ENCODE assay signal across 8 mouse cellular contexts in the genomic region with DNA sequence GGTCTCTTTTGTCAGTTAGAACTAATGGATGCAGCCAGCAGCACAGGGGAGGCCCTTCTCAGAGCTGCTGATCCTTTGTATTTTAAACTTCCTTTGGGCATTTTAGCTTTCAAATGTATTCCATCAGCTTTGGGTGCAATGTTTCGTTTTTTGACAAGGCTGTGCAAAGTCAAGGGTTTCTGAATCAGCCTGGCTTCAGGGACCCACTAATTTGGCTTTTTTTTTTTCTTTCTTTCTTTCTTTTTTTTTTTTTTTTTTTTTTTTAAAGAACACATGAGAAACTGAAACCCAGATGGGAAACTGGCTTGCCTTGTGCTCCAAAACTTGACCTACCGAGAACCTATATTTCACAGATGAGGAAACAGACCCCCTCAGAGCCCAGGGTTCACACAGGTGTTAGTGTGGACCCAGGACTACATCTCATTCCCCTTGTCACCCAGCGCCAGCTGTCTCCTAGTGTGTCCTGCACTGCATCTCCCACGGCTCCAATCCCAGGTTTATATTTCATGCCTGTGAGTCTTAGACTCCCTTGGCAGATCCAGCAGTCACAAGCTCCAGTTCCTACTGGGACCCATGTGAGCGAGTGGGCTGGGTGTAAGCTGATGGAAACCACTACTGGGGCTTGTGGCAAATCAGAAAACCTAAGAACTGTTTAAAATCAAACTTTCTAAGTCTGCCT. TPM values are rescaled to one million over a fixed set of nuclear protein-coding genes. Genes with fewer than 3 reads are reported as not detected.
DNase-seq lines count a peak whose midpoint lies in the region; ATAC-seq and TF ChIP-seq lines count a peak whose summit lies in the region.

No protein-coding gene starts in this region.

- 32% methylated on average over 5 of the region's 5 CpGs for WGBS in forebrain, embryonic 11.5 days
- WGBS in forebrain, embryonic 15.5 days = 35% methylated on average over 5 of the region's 5 CpGs
- WGBS in limb, embryonic 13.5 days = 16% methylated on average over 5 of the region's 5 CpGs

- H3K4me1 ChIP-seq in forebrain, embryonic 11.5 days (replicated peaks; ENCODE audit: control insufficient read depth, insufficient read depth, low read length) = no peaks in the 10 kb centered on the region
- peaks cover 10% of the 10 kb centered on the region; the same call in 1 of the 2 replicates for H3K4me1 ChIP-seq in forebrain, embryonic 15.5 days
- peaks cover 25% of the 10 kb centered on the region for H3K4me1 ChIP-seq in limb, embryonic 13.5 days

- H3K4me3 ChIP-seq in forebrain, embryonic 11.5 days (ENCODE audit: low read depth, low read length) = no peak overlapping the region
- H3K4me3 ChIP-seq in forebrain, embryonic 15.5 days = no peak overlapping the region
- no peak overlapping the region for H3K4me3 ChIP-seq in C2C12 (ENCODE audit: insufficient read depth, poor library complexity, severe bottlenecking)
- no peak overlapping the region; the same call in 1 of the 2 replicates for H3K4me3 ChIP-seq in limb, embryonic 13.5 days

- no peak for ATAC-seq in forebrain, embryonic 11.5 days (replicated peaks; ENCODE audit: low FRiP score)
- ATAC-seq in forebrain, embryonic 15.5 days (replicated peaks) = no peak
- ATAC-seq in limb, embryonic 13.5 days (ENCODE audit: low FRiP score, low read depth) = peak; percentile 86

- no peak overlapping the region for H3K9ac ChIP-seq in forebrain, embryonic 11.5 days (ENCODE audit: low read length)
- no peak overlapping the region for H3K9ac ChIP-seq in forebrain, embryonic 15.5 days (replicated peaks)
- H3K9ac ChIP-seq in limb, embryonic 13.5 days = no peak overlapping the region

- no peaks in the 10 kb centered on the region for H3K79me3 ChIP-seq in C2C12 (ENCODE audit: low read depth)

- H3K27ac ChIP-seq in forebrain, embryonic 11.5 days (ENCODE audit: low read depth, low read length) = no peak overlapping the region
- H3K27ac ChIP-seq in forebrain, embryonic 15.5 days (replicated peaks) = no peak overlapping the region
- peak overlapping the region; percentile 71 for H3K27ac ChIP-seq in limb, embryonic 13.5 days

- H3K79me2 ChIP-seq in C2C12 (ENCODE audit: control insufficient read depth, insufficient read depth) = no peaks in the 10 kb centered on the region

- no peak overlapping the region for H3K4me2 ChIP-seq in forebrain, embryonic 11.5 days (ENCODE audit: low read depth, low read length, severe bottlenecking)
- H3K4me2 ChIP-seq in forebrain, embryonic 15.5 days (replicated peaks) = no peak overlapping the region
- H3K4me2 ChIP-seq in limb, embryonic 13.5 days (replicated peaks) = peak overlapping the region; percentile 47

- no peaks in the 10 kb centered on the region for H3K27me3 ChIP-seq in forebrain, embryonic 11.5 days (ENCODE audit: control insufficient read depth, insufficient read depth, low read length)
- H3K27me3 ChIP-seq in forebrain, embryonic 15.5 days = no peaks in the 10 kb centered on the region
- H3K27me3 ChIP-seq in C2C12 (ENCODE audit: control insufficient read depth, insufficient read depth, insufficient read length) = no peaks in the 10 kb centered on the region
- no peaks in the 10 kb centered on the region for H3K27me3 ChIP-seq in limb, embryonic 13.5 days

- peak; percentile 52 for DNase-seq in forebrain, embryonic 11.5 days (ENCODE audit: low spot score)
- DNase-seq in forelimb bud, embryonic 11.5 days (ENCODE audit: low read depth, low spot score) = peak; percentile 85
- DNase-seq in frontal cortex, postnatal 25 days (ENCODE audit: low spot score in 2 of 2) = no peak
- no peak for DNase-seq in gastrocnemius, adult 18-20 months (ENCODE audit: low spot score)
- DNase-seq in left cerebral cortex, adult 8-10 months (ENCODE audit: low spot score in 2 of 2) = no peak

- H3K36me3 ChIP-seq in forebrain, embryonic 11.5 days (ENCODE audit: control insufficient read depth, insufficient read depth, low read length) = no peaks in the 10 kb centered on the region
- H3K36me3 ChIP-seq in forebrain, embryonic 15.5 days = no peaks in the 10 kb centered on the region
- no peaks in the 10 kb centered on the region for H3K36me3 ChIP-seq in C2C12 (ENCODE audit: control insufficient read depth, insufficient read depth)
- no peaks in the 10 kb centered on the region for H3K36me3 ChIP-seq in limb, embryonic 13.5 days

- no peaks in the 10 kb centered on the region for H3K9me3 ChIP-seq in forebrain, embryonic 11.5 days (ENCODE audit: control insufficient read depth, low read length)
- no peaks in the 10 kb centered on the region for H3K9me3 ChIP-seq in forebrain, embryonic 15.5 days
- H3K9me3 ChIP-seq in limb, embryonic 13.5 days = no peaks in the 10 kb centered on the region

- TF ChIP-seq CTCF in C2C12 (IDR thresholded peaks at IDR 0.05; ENCODE audit: control insufficient read depth, insufficient read depth, insufficient read length) = no peak

- peak overlapping the region; percentile 12 for H3ac ChIP-seq in C2C12 (ENCODE audit: control insufficient read depth, insufficient read length, low read depth)

TF ChIP-seq in C2C12, 6 proteins besides CTCF, POLR2A, EP300 and RAD21:
- TF ChIP-seq USF1 (IDR thresholded peaks at IDR 0.05; ENCODE audit: low read depth) = no peak
- TF ChIP-seq FOSL1 (IDR thresholded peaks at IDR 0.05; ENCODE audit: insufficient read depth, low read length, poor library complexity, severe bottlenecking) = no peak
- TF ChIP-seq MAX (IDR thresholded peaks at IDR 0.05) = no peak
- no peak for TF ChIP-seq MYOD1 (IDR thresholded peaks at IDR 0.05; ENCODE audit: control insufficient read depth, insufficient read length, low read depth)
- no peak for TF ChIP-seq CEBPB (IDR thresholded peaks at IDR 0.05; ENCODE audit: low read depth)
- TF ChIP-seq MYOG (IDR thresholded peaks at IDR 0.05; ENCODE audit: control insufficient read depth, extremely low read depth, insufficient read length) = no peak

RNA-seq across cellular contexts. Expression of gene Unc5c, which starts 26.4 kb away (rescaled TPM):
- 5.3 and 5.9 TPM in 2 replicates for polyA plus RNA-seq in forebrain, embryonic 11.5 days (2014; fragmentation: Nextera tagmentation; extraction: Ambion mirVana)
- 5.7 and 6.9 TPM in 2 replicates for polyA plus RNA-seq in forebrain, embryonic 15.5 days (2015; fragmentation: Nextera tagmentation; extraction: Ambion mirVana)
- polyA plus RNA-seq in C2C12 (2012; fragmentation: generic; extraction: Trizol) = 6.0 TPM
- polyA plus RNA-seq in limb, embryonic 13.5 days (2015; fragmentation: Nextera tagmentation; extraction: Ambion mirVana) = 31.5 and 31.6 TPM in 2 replicates
- total RNA-seq in gastrocnemius, adult 18-20 months (2021) = under 1 TPM in 1 of 2 experiments, not detected in 1; 0.02 TPM
- 10 to 100 TPM; 27.4 to 29.4 (median 28.6) TPM for total RNA-seq in left cerebral cortex, adult 8-10 months (2022)

Comparison
In these comparisons a context has a peak if more than half of its experiments do, and no peak if none do; other contexts are left out.
1. DNase-seq: peak in forebrain, embryonic 11.5 days (single experiment) and forelimb bud, embryonic 11.5 days (single experiment); none in frontal cortex, postnatal 25 days (0 of 2), gastrocnemius, adult 18-20 months (single experiment) and left cerebral cortex, adult 8-10 months (0 of 2).